In the genomic region with DNA sequence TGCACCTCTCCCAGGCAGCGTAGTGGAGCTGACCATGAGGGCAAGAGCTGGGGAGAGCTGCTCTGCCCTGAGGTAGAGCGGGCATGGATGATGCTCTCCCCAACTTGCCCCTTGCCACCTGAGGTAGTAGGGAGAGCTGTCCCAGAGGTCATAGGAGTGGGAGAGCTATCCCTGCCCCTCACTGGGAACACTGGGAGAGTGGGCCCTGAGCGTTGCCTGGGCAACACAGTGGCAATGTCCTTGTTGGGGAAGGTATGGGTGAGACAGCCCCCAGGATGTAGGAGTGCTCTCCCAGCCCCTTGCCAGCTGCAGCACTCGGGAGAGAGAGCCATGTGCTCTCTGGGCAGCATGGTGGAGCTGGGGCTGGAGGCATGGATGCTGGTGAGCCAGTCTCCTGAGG, we compare ENCODE assay signal across 20 mouse cellular contexts.
"Had no signal": no experiment of that assay in that cellular context is flagged by ENCODE, and none has a peak within 500 bp of the region (broad histone marks: within the 10 kb centered on the region; RNA-seq: fewer than 3 reads in every experiment).

No protein-coding gene starts in this region.

- H3K36me3 ChIP-seq: kidney, embryonic 15.5 days; liver, embryonic 13.5 days; neural tube, embryonic 13.5 days; stomach, embryonic 15.5 days had no signal

- H3K27ac ChIP-seq: kidney, embryonic 15.5 days; left cerebral cortex, adult 2 months; liver, embryonic 13.5 days; neural tube, embryonic 13.5 days; stomach, embryonic 15.5 days had no signal

- H3K4me2 ChIP-seq: kidney, embryonic 15.5 days; liver, embryonic 13.5 days; neural tube, embryonic 13.5 days; stomach, embryonic 15.5 days had no signal

- DNase-seq: kidney, adult 11 months; kidney, adult 8-10 months; kidney, postnatal 10 days; kidney, postnatal 36 days; layer of hippocampus, postnatal 36 days; left cerebral cortex, postnatal 4 days; liver, embryonic 13.5 days; lung, adult 2 months; retina, postnatal 1 day; right cerebral cortex, postnatal 25 days; spleen, adult 18-20 months; thymus, postnatal 25 days had no signal

- H3K4me1 ChIP-seq: kidney, embryonic 15.5 days; liver, embryonic 13.5 days; megakaryocyte, embryonic 14.5 days; neural tube, embryonic 13.5 days; stomach, embryonic 15.5 days had no signal

- H3K9ac ChIP-seq: kidney, embryonic 15.5 days; liver, embryonic 13.5 days; neural tube, embryonic 13.5 days; stomach, embryonic 15.5 days had no signal

- ATAC-seq: inflammation-experienced regulatory T-cells, adult 6 months; lung, postnatal 0 days had no signal

- H3K9me3 ChIP-seq: kidney, embryonic 15.5 days; liver, embryonic 13.5 days; megakaryocyte, embryonic 14.5 days; neural tube, embryonic 13.5 days; stomach, embryonic 15.5 days had no signal

- H3K4me3 ChIP-seq: kidney, embryonic 15.5 days; left cerebral cortex, adult 2 months; liver, embryonic 13.5 days; megakaryocyte, embryonic 14.5 days; myocyte; neural tube, embryonic 13.5 days; stomach, embryonic 15.5 days had no signal

- H3K27me3 ChIP-seq: kidney, embryonic 15.5 days; liver, embryonic 13.5 days; neural tube, embryonic 13.5 days; stomach, embryonic 15.5 days had no signal
